Mouse (Mus musculus): Measurements from ENCODE around the gene Ankrd66.
"Not testable (repeated sequence)": the region's sequence is repeated elsewhere in the genome, so short reads cannot be mapped to it uniquely, and the experiment has no call there.

The Ankrd66 gene

GRCm38 (mm10) chr17:43536841-43537240, 6.6 kb downstream of the Ankrd66 start:
- not testable (repeated sequence) for DNase-seq (ENCODE audit: low read depth)

- DNase-seq (ENCODE audit: low read depth): no peak
Observed at GRCm38 (mm10) chr17:43534362-43535222, 8.8 kb downstream of the Ankrd66 start.

GRCm38 (mm10) chr17:43531192-43531591, 12.2 kb downstream of the Ankrd66 start:
- DNase-seq (ENCODE audit: low read depth): no peak

GRCm38 (mm10) chr17:43530507-43530906, 12.9 kb downstream of the Ankrd66 start:
- no peak for DNase-seq (ENCODE audit: low read depth)

- no peak for DNase-seq (ENCODE audit: low read depth)
Observed at GRCm38 (mm10) chr17:43520166-43520565, 23.3 kb downstream of the Ankrd66 start.

GRCm38 (mm10) chr17:43518644-43519409, 24.6 kb downstream of the Ankrd66 start:
- DNase-seq (ENCODE audit: low read depth): peak; percentile 66

GRCm38 (mm10) chr17:43510782-43511181, 32.7 kb downstream of the Ankrd66 start:
- no peak for DNase-seq (ENCODE audit: low read depth)

- no peak for DNase-seq (ENCODE audit: low read depth)
Observed at GRCm38 (mm10) chr17:43504594-43504934, 38.9 kb downstream of the Ankrd66 start.

GRCm38 (mm10) chr17:43503861-43504593, 39.4 kb downstream of the Ankrd66 start:
- no peak for DNase-seq (ENCODE audit: low read depth)

GRCm38 (mm10) chr17:43502592-43502991, 40.8 kb downstream of the Ankrd66 start, which contains the start of gene Mep1a:
TSS of gene Mep1a (minus strand) at chr17:43502812.
- DNase-seq (ENCODE audit: low read depth): no peak

GRCm38 (mm10) chr17:43501631-43502030, 41.8 kb downstream of the Ankrd66 start:
- DNase-seq (ENCODE audit: low read depth): no peak

- peak; percentile 25 for DNase-seq (ENCODE audit: low read depth)
Observed at GRCm38 (mm10) chr17:43501223-43501622, 42.2 kb downstream of the Ankrd66 start.

GRCm38 (mm10) chr17:43500513-43500912, 42.9 kb downstream of the Ankrd66 start:
- no peak for DNase-seq (ENCODE audit: low read depth)

GRCm38 (mm10) chr17:43497521-43497920, 45.9 kb downstream of the Ankrd66 start:
- no peak for DNase-seq (ENCODE audit: low read depth)

- no peak for DNase-seq (ENCODE audit: low read depth)
Observed at GRCm38 (mm10) chr17:43495502-43495901, 47.9 kb downstream of the Ankrd66 start.

GRCm38 (mm10) chr17:43490371-43490770, 53.1 kb downstream of the Ankrd66 start:
- DNase-seq (ENCODE audit: low read depth): not testable (repeated sequence)

- no peak for DNase-seq (ENCODE audit: low read depth)
Observed at GRCm38 (mm10) chr17:43488439-43489151, 54.8 kb downstream of the Ankrd66 start.

GRCm38 (mm10) chr17:43485982-43486381, 57.5 kb downstream of the Ankrd66 start:
- no peak for DNase-seq (ENCODE audit: low read depth)
